Mouse (Mus musculus): ENCODE measurements around the gene Tdpoz3.
"Not testable (repeated sequence)": the region's sequence is repeated elsewhere in the genome, so short reads cannot be mapped to it uniquely, and the experiment has no call there.

The Tdpoz3 gene

GRCm38 (mm10) chr3:93825720-93826119 lies at the start of gene Tdpoz3:
Tdpoz3 (plus strand) TSS chr3:93826020.
- not testable (repeated sequence) for DNase-seq (ENCODE audit: low spot score in 2 of 2)

GRCm38 (mm10) chr3:93796098-93796497 lies 29.7 kb upstream of the Tdpoz3 start, which contains the start of gene Tdpoz4:
Tdpoz4 (plus strand) TSS chr3:93796398.
- not testable (repeated sequence) for DNase-seq (ENCODE audit: low spot score in 2 of 2)

- DNase-seq (ENCODE audit: low spot score in 2 of 2): not testable (repeated sequence)
Measured at GRCm38 (mm10) chr3:93813341-93813740, 12.5 kb upstream of the Tdpoz3 start.

GRCm38 (mm10) chr3:93858957-93859356 lies 33.1 kb downstream of the Tdpoz3 start:
- DNase-seq (ENCODE audit: low spot score in 2 of 2): not testable (repeated sequence)

GRCm38 (mm10) chr3:93870635-93871034 lies 44.8 kb downstream of the Tdpoz3 start:
- not testable (repeated sequence) for DNase-seq (ENCODE audit: low spot score in 2 of 2)
